Mouse (Mus musculus) c-Kit-positive CD71-positive TER-119-negative erythroid progenitor cells, embryonic 14.5 days (primary cell): ENCODE data around the gene Dapl1.
A peak's percentile ranks its signal among the peaks of the same experiment; 100 is the strongest.

Experiments
- DNase-seq: peaks from one replicate; pipeline ENCODE4 v3.0.0-alpha.2; 2013; ENCODE audit warnings: low read depth

Gene Dapl1

DNA sequence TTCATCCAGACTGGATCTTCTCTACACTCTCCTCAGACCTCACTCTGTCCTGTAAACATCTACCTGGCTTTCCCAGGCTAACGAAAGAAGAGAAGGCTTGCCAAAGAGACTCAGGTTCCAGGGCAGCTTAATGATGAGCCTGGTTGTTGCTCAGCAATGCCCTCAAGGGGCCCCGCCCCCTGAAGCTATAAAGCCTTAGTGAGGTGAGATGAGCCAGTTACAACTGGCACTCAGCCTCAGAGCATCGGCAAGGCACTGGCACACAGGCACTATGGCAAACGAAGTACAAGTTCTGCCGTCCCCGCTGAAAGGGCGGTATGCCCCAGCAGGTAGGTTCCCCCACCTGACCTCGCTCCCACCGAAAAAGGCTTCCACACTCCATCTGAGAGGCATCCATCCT is at the start of gene Dapl1:
Dapl1 (plus strand) TSS at position 216 of the 400 bp plus-strand sequence.
- DNase-seq: no peak

DNA sequence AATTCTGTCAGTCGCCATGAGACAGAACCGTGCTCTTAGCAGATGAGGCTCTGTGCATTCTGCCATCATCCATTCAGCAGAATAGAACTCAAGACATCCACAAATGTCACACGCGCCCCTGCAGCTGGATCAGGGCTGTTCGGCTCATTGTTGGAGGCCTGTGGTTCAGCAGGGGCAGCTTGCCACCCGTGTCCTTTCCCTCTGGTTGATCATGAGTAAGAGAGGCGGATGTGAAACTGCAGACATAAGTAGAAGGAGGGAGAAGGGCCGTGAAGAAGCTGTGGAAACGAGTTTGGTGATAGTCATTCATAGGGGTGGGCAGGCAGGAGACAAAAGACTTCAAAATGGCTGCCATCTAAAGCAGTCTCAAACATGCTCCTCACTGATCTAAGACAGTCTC is 49.6 kb upstream of the Dapl1 start:
- no peak for DNase-seq

DNA sequence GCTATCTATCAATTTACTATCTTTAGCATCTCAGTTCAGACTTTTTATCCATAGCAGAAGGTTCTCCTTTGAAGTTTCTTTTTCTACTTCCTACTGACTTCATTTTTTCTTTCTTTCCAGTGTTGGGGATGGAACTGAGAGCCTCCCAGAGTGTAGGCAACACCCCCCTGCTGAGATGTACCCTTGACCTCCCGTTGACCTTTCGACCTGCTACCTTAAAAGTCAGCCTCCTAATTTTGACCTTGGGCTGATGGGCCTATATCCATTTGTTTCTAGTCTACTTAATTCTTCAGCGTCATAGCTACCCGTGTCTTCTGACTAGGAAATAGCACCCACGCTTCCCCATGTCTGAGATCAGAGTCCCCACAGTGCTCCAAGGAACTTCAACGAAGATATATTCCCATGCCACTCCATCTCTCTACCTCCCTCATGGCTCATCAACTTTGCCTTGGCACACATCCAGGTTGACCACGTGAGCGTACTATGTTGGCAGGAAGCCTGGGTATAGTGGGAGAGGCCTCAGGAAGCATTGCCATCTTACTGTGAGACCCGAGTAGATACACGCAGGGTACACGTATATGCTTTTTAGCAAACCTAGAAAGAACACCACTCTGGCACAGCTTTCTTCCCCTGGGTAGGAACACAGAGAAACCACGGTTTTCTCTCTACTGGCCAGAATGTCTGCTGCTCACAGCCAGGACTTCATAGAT is 46.6 kb upstream of the Dapl1 start:
- DNase-seq: no peak

- peak; percentile 21 for DNase-seq
Observed at GRCm38 (mm10) chr2:59438479-59438935, 45.9 kb upstream of the Dapl1 start.

- DNase-seq: no peak
Observed at GRCm38 (mm10) chr2:59439824-59440223, 44.6 kb upstream of the Dapl1 start.

- DNase-seq: peak; percentile 24
Observed at GRCm38 (mm10) chr2:59440481-59440880, 44.0 kb upstream of the Dapl1 start.

DNA sequence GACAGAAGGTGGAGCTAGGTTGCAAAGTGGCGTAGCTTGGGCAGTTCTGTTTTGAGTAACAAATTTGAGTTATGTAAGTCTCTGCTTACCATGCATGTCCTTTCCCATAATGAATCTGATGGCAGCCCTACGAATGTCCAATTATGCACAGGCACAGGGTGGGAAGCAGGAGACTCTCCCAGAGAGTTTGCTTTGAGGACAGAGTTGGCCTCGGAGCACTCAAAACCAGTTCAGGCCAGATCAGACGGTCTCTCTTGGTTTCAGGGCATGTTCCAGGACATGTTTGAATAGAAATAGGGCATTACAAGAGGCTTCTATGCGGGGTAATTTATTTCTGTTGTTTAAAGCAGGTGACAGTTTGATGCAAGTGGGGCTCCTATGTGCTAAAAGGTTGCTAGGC is 42.8 kb upstream of the Dapl1 start:
- no peak for DNase-seq

- DNase-seq: no peak
Observed at GRCm38 (mm10) chr2:59446671-59447070, 37.8 kb upstream of the Dapl1 start.

DNA sequence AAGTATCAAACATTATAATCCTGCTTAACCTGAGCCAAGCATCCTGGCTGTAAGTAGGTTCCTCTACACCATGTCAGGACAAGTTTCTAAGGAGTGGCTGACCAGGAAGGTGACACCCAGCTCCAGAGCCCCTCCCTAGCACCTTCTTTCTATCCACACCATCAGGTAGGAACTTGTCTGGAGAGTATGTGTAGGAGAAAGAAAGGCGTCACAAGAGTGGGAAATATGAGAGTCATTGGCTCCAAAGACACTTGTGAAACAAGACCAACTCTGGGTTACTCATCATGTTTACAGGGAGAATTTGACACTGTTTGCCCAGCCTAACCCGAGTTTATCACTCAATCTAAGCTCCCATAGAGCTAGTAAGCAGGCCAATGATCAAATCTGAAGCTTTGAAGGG is 36.7 kb upstream of the Dapl1 start:
- no peak for DNase-seq

- no peak for DNase-seq
Observed at GRCm38 (mm10) chr2:59448516-59448915, 35.9 kb upstream of the Dapl1 start.

GRCm38 (mm10) chr2:59448921-59449320 is 35.5 kb upstream of the Dapl1 start:
- no peak for DNase-seq

GRCm38 (mm10) chr2:59451675-59452074 is 32.8 kb upstream of the Dapl1 start:
- DNase-seq: no peak

DNA sequence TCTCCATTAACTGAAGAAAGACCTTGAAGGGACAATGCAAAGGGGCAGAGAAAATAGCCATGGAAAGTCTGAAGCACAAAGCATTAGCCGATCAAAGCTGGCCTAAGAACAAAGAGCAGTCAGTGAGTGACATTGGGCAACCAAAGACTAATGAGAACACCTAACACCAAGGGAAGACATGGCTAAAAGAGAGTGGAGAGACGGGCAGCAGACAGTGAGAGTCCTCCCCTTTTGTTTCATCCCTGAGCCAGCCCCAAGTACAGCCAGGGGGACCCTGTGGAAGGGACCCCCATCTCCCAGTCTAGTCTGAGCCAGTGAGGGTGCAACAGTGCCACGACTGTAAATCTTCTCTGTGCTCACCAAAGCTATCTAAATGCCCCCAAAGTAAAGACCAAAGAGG is 32.4 kb upstream of the Dapl1 start:
- DNase-seq: no peak

GRCm38 (mm10) chr2:59462086-59462485 is 22.4 kb upstream of the Dapl1 start:
- DNase-seq: no peak

DNA sequence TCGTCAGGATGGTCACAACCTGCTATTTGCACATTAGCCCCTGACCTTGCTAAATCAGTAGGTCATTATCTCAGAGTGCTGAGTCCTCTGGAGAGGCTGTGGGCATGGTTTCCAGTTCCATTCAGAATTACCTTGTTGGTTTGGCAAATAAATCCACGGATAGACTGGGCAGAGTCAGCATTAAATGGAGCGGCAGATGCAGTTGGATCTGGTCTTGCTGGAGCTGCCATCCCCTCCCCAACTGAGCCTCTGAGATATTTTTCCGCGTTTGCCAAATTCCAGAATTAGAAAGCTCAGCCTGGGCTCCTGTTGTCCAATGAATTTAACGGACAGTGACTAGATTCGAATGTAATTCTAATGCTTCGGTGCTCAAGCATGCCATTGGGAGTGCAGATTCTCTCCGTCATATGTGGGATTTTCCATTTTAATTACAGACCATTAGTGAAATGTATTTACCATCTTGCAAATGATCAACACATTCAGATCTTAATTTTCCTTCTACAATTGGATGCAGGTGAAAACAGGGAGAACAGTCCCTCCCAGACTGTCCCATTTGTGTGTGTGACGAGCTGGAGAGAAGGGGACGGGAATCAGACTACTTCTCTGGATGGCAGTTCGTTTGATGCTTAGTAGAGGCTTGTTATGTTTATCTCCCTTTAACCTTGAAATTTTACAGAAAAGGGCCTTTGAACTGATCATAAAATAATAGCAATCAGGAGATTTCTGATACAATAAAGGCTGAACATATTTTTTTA is 20.8 kb upstream of the Dapl1 start:
- no peak for DNase-seq

DNA sequence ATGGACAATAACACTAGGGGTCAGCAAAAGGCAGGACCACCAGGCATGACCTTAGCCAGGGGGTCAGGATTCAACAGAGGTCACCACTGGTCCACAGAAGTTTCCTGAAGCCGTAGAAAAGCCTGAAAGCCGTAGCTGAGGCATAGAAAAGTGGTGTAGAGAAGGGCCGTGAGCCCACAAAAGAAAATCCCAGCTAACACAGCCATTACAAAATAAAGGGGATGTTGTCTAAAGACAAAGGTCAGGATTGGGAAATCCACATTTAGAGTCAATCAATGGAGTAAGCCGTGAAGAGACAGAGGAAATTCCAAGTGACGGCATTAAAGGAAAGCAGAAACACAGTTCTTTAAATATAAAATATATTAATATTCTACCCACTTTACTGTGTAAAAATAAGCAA is 18.8 kb upstream of the Dapl1 start:
- DNase-seq: no peak

DNA sequence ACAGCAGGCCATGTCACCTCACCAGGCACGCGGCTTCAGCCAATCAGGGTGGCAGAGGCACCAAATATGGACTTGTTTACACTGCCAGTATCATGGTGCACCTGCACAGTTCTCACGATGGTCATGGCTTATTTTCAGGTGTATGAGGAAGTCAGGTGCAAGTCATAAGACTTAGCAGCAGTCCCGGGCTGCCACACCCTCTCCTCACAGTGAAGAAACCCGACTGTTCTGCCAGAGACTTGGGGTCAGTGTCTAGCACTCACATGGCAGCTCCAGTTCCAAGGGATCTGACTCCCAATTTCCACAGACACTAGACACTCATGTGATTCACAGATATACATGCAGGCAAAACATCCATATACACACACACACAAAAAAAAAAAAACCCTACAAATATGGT is 18.1 kb upstream of the Dapl1 start:
- DNase-seq: no peak

GRCm38 (mm10) chr2:59467085-59467484 is 17.4 kb upstream of the Dapl1 start:
- no peak for DNase-seq

DNA sequence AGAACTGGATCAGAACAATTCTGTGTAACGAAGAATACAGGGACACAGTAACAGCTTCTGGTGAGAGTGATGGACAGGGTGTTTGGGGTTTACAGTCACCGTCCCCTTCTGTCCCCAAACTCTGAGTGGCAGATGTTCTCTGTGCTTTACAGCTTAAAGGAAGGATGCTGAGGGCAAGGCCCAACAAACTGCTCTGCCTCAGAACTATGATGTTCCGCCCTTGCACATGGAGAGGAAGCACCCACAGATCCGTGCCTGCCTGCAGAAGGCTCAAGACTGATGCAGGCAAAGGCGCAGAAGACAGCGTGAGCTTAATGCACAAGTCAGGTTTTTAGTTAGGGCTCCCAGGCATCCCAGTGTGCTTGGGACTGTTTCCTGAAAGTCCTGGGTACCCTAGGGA is 16.5 kb upstream of the Dapl1 start:
- no peak for DNase-seq

DNA sequence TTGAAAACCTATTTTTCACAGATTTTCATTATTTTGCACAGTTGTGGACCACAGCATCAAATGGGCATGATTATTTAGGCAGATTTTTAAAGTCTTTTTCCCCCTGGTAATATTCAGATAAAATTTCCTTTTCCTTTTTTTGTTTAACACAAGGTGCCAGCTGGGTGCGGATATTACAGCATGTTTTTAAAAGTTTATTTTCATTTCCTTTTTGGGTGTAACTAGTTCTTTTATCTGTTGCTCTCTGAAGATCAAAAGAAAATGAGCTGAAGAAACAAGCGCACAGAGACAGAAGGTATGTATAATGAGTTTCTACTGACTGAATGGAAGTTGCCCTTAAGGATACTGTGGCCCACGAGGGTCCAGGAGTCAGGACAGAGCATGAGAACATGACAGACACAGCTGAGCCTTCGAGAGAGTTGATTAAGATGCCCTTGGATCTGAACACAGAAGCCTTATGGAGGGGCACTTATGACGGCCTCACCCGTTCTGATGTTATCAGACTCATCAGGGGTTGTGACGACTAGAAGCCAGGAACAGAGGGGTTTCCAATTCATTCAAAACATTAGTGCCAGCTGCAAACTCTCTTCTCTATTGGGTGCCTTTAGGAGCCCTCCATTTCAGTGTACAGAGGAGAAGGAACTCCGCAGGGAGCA is 14.7 kb upstream of the Dapl1 start:
- no peak for DNase-seq

- no peak for DNase-seq
Observed at GRCm38 (mm10) chr2:59470326-59471031, 14.0 kb upstream of the Dapl1 start.
